Mouse (Mus musculus): ENCODE measurements at regions not wholly inside any gene's neighbourhood (a gene's known extent, or its start where the extent isn't known, plus 50 kb on each side); places are given as distances from the start of the nearest gene placed in this dataset.

DNA sequence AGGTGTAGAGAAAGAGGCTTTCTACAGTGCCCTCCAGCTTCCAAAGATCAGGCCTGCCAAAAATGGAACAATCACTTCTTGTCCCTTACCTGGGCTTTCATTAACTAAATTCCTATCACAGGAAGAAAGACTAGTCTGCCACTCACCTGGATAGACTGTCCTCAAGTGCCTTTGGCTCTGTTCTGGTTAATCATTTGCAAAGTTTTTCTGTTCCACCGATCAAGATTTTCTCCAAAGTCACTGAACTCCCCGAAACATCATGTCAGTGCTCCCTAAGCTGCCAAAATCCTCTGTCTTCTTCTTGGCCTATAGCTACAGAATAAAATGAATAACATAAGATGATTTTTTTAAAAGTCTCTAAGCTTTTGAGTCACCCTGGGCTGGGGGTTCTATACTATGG lies 102.7 kb downstream of the Rassf10 start:
- TF ChIP-seq POLR2A (IDR thresholded peaks at IDR 0.05; ENCODE audit: low read depth, low read length) (no peak), CTCF (IDR thresholded peaks at IDR 0.05; ENCODE audit: extremely low read depth, insufficient read depth, insufficient read length, insufficient replicate concordance) (no peak)

All from spleen, adult 2 months (tissue).